Mouse (Mus musculus) heart, postnatal 0 days (tissue): Measurements from ENCODE around the gene Tmem74b. TPM values are rescaled to one million over a fixed set of nuclear protein-coding genes. Genes with fewer than 3 reads are reported as not detected.

Source experiments
- ATAC-seq: fragments of 200-750 bp; cut with Nextera tagmentation; 2 replicates; pipeline ENCODE4 v1.8.0; 2017; ENCODE audit warnings: low read depth, moderate number of reproducible peaks, moderate library complexity; ENCODE audit not compliant: insufficient read depth
- DNase-seq: peaks from one replicate; pipeline ENCODE4 v3.0.0-alpha.2; 2016; ENCODE audit warnings: low spot score
- H3K27ac ChIP-seq: fragments of 300-500 bp; sonication (generic); 2 replicates; pipeline ENCODE4 v1.5.1; 2014; ENCODE audit warnings: low read depth, mild to moderate bottlenecking
- H3K27me3 ChIP-seq: fragments of 300-500 bp; sonication (generic); 2 replicates; pipeline ENCODE4 v1.6.1; 2014; ENCODE audit warnings: low read length, mixed read lengths; ENCODE audit not compliant: control insufficient read depth, insufficient read depth
- H3K36me3 ChIP-seq: fragments of 300-500 bp; sonication (generic); replicated peaks from 2 replicates; pipeline ENCODE4 v1.6.1; 2014; ENCODE audit warnings: low read length, mixed read lengths; ENCODE audit not compliant: control insufficient read depth, insufficient read depth
- H3K4me1 ChIP-seq: fragments of 300-500 bp; sonication (generic); 2 replicates; pipeline ENCODE4 v1.6.1; 2014; ENCODE audit warnings: antibody characterized with exemption; ENCODE audit not compliant: control insufficient read depth, insufficient read depth
- H3K4me2 ChIP-seq: fragments of 300-500 bp; sonication (generic); 2 replicates; pipeline ENCODE4 v1.6.1; 2014; ENCODE audit warnings: low read depth, mild to moderate bottlenecking, low read length, moderate library complexity
- H3K4me3 ChIP-seq: fragments of 300-500 bp; sonication (generic); 2 replicates; pipeline ENCODE4 v1.5.1; 2014; ENCODE audit warnings: low read depth, low read length
- H3K9ac ChIP-seq: fragments of 300-500 bp; sonication (generic); replicated peaks from 2 replicates; pipeline ENCODE4 v1.6.1; 2014; ENCODE audit warnings: low read depth, low read length, mixed read lengths
- H3K9me3 ChIP-seq: fragments of 300-500 bp; sonication (generic); replicated peaks from 2 replicates; pipeline ENCODE4 v1.6.1; 2016; ENCODE audit warnings: low read length; ENCODE audit not compliant: control insufficient read depth
- CTCF ChIP-seq: IDR thresholded peaks from 2 replicates; pipeline ENCODE4 v1.5.1; 2016; ENCODE audit warnings: antibody characterized with exemption, control low read depth, low read depth
- EP300 ChIP-seq: IDR thresholded peaks from 2 replicates; pipeline ENCODE4 v1.6.1; 2016; ENCODE audit warnings: antibody characterized with exemption, low read depth
- WGBS: fragments of 180-500 bp; shearing (Covaris S2); extraction: QIAGEN DNeasy Blood & Tissue Kit; methylation state at CpG from one replicate; pipeline ENCODE4 v1.1.7; 2014; 5-methylcytosine and 5-hydroxymethylcytosine counted together
- polyA plus RNA-seq: library from polyadenylated mRNA; unstranded; fragments of >200 nt; fragmentation: Nextera tagmentation; extraction: Ambion mirVana; gene quantifications from 2 replicates; pipeline ENCODE4 v1.2.1, GENCODE M21; 2015
- total RNA-seq: library from RNA; depleted of rRNA; stranded (reverse); fragments of >200 nt; gene quantifications from 2 replicates; pipeline ENCODE4 v1.2.3, GENCODE M21; 2014; ENCODE audit warnings: low replicate concordance

The Tmem74b gene
- total and polyA plus RNA-seq, 2 experiments from 2014 or later = 1.6 to 3.6 TPM

DNA sequence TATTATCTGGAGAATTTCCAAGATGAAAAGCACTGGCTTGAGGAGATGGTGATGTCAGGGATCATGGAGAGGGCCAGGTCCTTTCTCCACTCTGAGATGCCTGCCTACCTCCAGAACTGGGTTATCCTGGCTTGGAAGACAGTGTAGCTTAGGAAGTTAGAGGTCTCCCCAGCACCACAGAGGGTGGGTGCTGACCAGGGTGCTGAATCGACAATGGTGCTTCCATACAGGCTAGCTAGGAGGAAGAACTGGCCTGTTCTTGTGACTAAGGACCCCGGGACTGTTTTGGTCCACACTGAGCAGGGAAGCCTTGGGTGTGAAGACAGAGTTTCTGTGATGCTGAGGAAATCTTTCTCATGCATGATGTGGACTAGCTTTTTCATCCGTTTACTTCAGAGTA is 10.8 kb downstream of the Tmem74b start:
- no peak overlapping the region for H3K9ac ChIP-seq
- H3K27ac ChIP-seq = no peak overlapping the region
- H3K36me3 ChIP-seq = peaks cover 7% of the 10 kb centered on the region
- 34% methylated on average over 3 of the region's 3 CpGs for WGBS
- ATAC-seq (no peak), DNase-seq (peak; percentile 15)
- no peak overlapping the region for H3K4me3 ChIP-seq
- no peaks in the 10 kb centered on the region for H3K27me3 ChIP-seq
- TF ChIP-seq EP300 = no peak
- TF ChIP-seq CTCF = no peak
- H3K4me1 ChIP-seq = no peaks in the 10 kb centered on the region
- no peaks in the 10 kb centered on the region for H3K9me3 ChIP-seq
- H3K4me2 ChIP-seq = no peak overlapping the region

- 67% methylated on average over 4 of the region's 4 CpGs for WGBS
- no peak for TF ChIP-seq EP300
- TF ChIP-seq CTCF = no peak
- H3K27ac ChIP-seq = no peak overlapping the region
- DNase-seq (no peak), ATAC-seq (no peak)
- H3K4me1 ChIP-seq = no peaks in the 10 kb centered on the region
- no peaks in the 10 kb centered on the region for H3K27me3 ChIP-seq
- no peak overlapping the region for H3K9ac ChIP-seq
- no peak overlapping the region for H3K4me2 ChIP-seq
- no peaks in the 10 kb centered on the region for H3K9me3 ChIP-seq
- peaks cover 30% of the 10 kb centered on the region for H3K36me3 ChIP-seq
- H3K4me3 ChIP-seq = no peak overlapping the region
These were observed 13.7 kb downstream of the Tmem74b start for GRCm38 (mm10) chr2:151715526-151715925.

DNA sequence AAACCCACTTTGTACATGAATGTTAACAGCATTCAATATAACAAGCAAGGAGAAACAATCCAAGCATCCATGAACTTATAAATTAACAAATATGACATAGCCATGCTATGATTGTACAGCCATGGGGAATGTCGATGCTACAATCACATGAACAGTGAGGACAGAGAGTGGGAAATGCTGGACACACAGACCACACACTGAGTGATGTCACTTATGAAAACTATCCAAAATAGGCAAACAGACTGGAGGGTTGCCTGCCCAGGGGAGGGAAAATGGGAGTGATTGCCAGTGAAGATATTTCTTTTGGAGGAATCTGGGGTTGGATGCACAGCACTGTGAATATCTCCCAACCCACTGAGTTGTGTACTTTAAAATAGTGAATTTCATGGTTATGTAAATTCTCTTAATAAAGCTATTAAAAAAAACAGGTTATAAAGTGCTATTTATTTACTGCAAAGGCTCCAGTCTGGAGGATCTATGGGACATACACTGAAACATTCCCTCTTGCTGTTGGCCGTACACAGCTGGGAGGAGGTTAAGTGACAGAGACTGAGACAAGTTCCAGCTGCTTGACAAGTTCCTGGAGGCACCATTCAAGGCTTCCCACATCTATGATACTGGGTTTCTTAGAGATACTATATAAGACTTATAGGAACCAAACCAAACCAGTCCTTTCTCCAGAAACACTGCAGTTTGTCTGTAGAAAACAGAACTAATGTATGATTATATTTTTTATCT is 14.7 kb downstream of the Tmem74b start:
- no peak overlapping the region for H3K4me3 ChIP-seq
- H3K36me3 ChIP-seq = peaks cover 40% of the 10 kb centered on the region
- H3K4me2 ChIP-seq = no peak overlapping the region
- no peaks in the 10 kb centered on the region for H3K9me3 ChIP-seq
- no peak overlapping the region for H3K27ac ChIP-seq
- no peaks in the 10 kb centered on the region for H3K4me1 ChIP-seq
- H3K27me3 ChIP-seq = no peaks in the 10 kb centered on the region
- WGBS = 74% methylated on average over 2 of the region's 2 CpGs
- no peak for DNase-seq
- H3K9ac ChIP-seq = no peak overlapping the region
- TF ChIP-seq EP300 (no peak), CTCF (no peak)
- no peak for ATAC-seq

- ATAC-seq = no peak
- WGBS = 84% methylated on average over 2 of the region's 2 CpGs
- no peaks in the 10 kb centered on the region for H3K27me3 ChIP-seq
These were observed 22.3 kb downstream of the Tmem74b start for GRCm38 (mm10) chr2:151724094-151724493.

DNA sequence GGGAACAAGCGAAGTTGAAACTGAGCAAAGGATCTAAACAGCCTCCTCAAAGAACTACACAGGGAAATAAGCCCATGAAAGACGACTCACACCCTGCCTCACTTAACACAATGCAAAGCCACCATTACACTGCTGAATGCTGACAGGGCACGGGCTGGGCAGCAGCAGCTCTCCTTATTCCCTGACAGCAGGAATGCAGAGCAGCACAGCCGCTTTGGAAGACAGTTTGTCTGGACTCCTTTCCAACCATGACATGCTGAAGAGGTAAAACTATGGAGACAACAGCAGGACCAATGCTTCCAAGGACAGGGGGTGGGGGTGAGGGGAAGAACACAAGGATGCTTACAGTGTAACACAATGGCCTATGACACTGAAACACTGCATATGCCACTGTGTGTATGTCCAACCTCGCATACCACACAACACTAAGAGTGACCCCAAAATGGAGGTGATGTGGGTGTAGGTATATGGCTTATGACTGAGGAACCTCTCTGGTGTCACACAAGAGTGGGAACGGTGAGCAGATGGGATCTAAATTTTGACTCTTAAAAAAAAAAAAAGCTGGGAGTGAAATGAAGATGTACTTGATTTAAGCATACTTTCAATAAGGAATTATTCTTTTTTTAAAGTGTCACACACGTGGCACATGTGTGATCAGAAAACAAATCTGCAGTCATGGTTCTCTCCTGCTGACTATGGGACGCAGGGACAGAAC is 31.5 kb downstream of the Tmem74b start:
- H3K9ac ChIP-seq = no peak overlapping the region
- no peak for ATAC-seq
- H3K36me3 ChIP-seq = peaks cover 50% of the 10 kb centered on the region
- H3K4me3 ChIP-seq = no peak overlapping the region
- no peak overlapping the region for H3K27ac ChIP-seq
- 85% methylated on average over 8 of the region's 8 CpGs for WGBS
- H3K9me3 ChIP-seq = no peaks in the 10 kb centered on the region
- no peaks in the 10 kb centered on the region for H3K27me3 ChIP-seq
- no peaks in the 10 kb centered on the region for H3K4me1 ChIP-seq
- no peak for DNase-seq
- no peak overlapping the region for H3K4me2 ChIP-seq
- TF ChIP-seq EP300 = no peak
- no peak for TF ChIP-seq CTCF

More at GRCm38 (mm10) chr2:151724094-151724493, 22.3 kb downstream of the Tmem74b start:
- H3K4me3 ChIP-seq = no peak overlapping the region
- no peak for DNase-seq
- TF ChIP-seq CTCF = no peak
- no peak for TF ChIP-seq EP300
- H3K4me1 ChIP-seq = no peaks in the 10 kb centered on the region
- H3K36me3 ChIP-seq = peaks cover 81% of the 10 kb centered on the region
- no peak overlapping the region for H3K9ac ChIP-seq
- H3K27ac ChIP-seq = no peak overlapping the region
- no peaks in the 10 kb centered on the region for H3K9me3 ChIP-seq
- no peak overlapping the region for H3K4me2 ChIP-seq
